Mouse (Mus musculus): ENCODE measurements at regions not wholly inside any gene's neighbourhood (a gene's known extent, or its start where the extent isn't known, plus 50 kb on each side); places are given as distances from the start of the nearest gene placed in this dataset.

GRCm38 (mm10) chr9:92707011-92707410, 165.0 kb downstream of the Plod2 start:
- Histone ChIP-seq H3K4me1 (ENCODE audit: insufficient read depth, low read length) (no peaks in the 10 kb centered on the region), H3K27me3 (ENCODE audit: insufficient read depth, low read length) (no peaks in the 10 kb centered on the region), H3K27ac (ENCODE audit: low read depth, low read length) (no peak overlapping the region), H3K36me3 (ENCODE audit: insufficient read depth, low read length) (no peaks in the 10 kb centered on the region), H3K9ac (replicated peaks; ENCODE audit: low read length, poor library complexity, severe bottlenecking) (no peak overlapping the region), H3K4me3 (ENCODE audit: low read depth, low read length) (no peak overlapping the region), H3K4me2 (ENCODE audit: low read depth, low read length, poor library complexity, severe bottlenecking) (no peak overlapping the region), H3K9me3 (ENCODE audit: low read length) (no peaks in the 10 kb centered on the region)
- TF ChIP-seq CTCF (IDR thresholded peaks at IDR 0.05): no peak
- ATAC-seq (ENCODE audit: low FRiP score) (no peak), DNase-seq (ENCODE audit: low spot score) (no peak)
- WGBS: 89% methylated on average over 6 of the region's 6 CpGs

GRCm38 (mm10) chr9:92717176-92717575, 175.2 kb downstream of the Plod2 start:
- Histone ChIP-seq H3K27ac (ENCODE audit: low read depth, low read length) (no peak overlapping the region), H3K4me2 (ENCODE audit: low read depth, low read length, poor library complexity, severe bottlenecking) (no peak overlapping the region), H3K9me3 (ENCODE audit: low read length) (no peaks in the 10 kb centered on the region), H3K9ac (replicated peaks; ENCODE audit: low read length, poor library complexity, severe bottlenecking) (no peak overlapping the region), H3K36me3 (ENCODE audit: insufficient read depth, low read length) (no peaks in the 10 kb centered on the region), H3K4me1 (ENCODE audit: insufficient read depth, low read length) (no peaks in the 10 kb centered on the region), H3K4me3 (ENCODE audit: low read depth, low read length) (no peak overlapping the region), H3K27me3 (ENCODE audit: insufficient read depth, low read length) (no peaks in the 10 kb centered on the region)
- WGBS: 14% methylated on average over 6 of the region's 6 CpGs
- TF ChIP-seq CTCF (IDR thresholded peaks at IDR 0.05): 0 out of 2 replicates have a peak, but pooled peaks have one; percentile 15
- DNase-seq (ENCODE audit: low spot score) (peak; percentile 53), ATAC-seq (ENCODE audit: low FRiP score) (peak; percentile 60)

GRCm38 (mm10) chr9:92718337-92718736, 176.3 kb downstream of the Plod2 start:
- H3K27ac ChIP-seq (ENCODE audit: low read depth, low read length): no peak overlapping the region
- no peaks in the 10 kb centered on the region for H3K27me3 ChIP-seq (ENCODE audit: insufficient read depth, low read length)
- no peaks in the 10 kb centered on the region for H3K9me3 ChIP-seq (ENCODE audit: low read length)
- no peak for ATAC-seq (ENCODE audit: low FRiP score)
- no peak for DNase-seq (ENCODE audit: low spot score)
- no peak overlapping the region for H3K4me2 ChIP-seq (ENCODE audit: low read depth, low read length, poor library complexity, severe bottlenecking)
- no peaks in the 10 kb centered on the region for H3K4me1 ChIP-seq (ENCODE audit: insufficient read depth, low read length)
- H3K4me3 ChIP-seq (ENCODE audit: low read depth, low read length): no peak overlapping the region
- no peak for TF ChIP-seq CTCF (IDR thresholded peaks at IDR 0.05)
- no peak overlapping the region for H3K9ac ChIP-seq (replicated peaks; ENCODE audit: low read length, poor library complexity, severe bottlenecking)
- H3K36me3 ChIP-seq (ENCODE audit: insufficient read depth, low read length): no peaks in the 10 kb centered on the region

GRCm38 (mm10) chr9:92719251-92719650, 177.2 kb downstream of the Plod2 start:
- ATAC-seq (ENCODE audit: low FRiP score) (no peak), DNase-seq (ENCODE audit: low spot score) (peak; percentile 5)
- Histone ChIP-seq H3K36me3 (ENCODE audit: insufficient read depth, low read length) (no peaks in the 10 kb centered on the region), H3K4me3 (ENCODE audit: low read depth, low read length) (no peak overlapping the region), H3K4me2 (ENCODE audit: low read depth, low read length, poor library complexity, severe bottlenecking) (no peak overlapping the region), H3K27ac (ENCODE audit: low read depth, low read length) (no peak overlapping the region), H3K9me3 (ENCODE audit: low read length) (no peaks in the 10 kb centered on the region), H3K27me3 (ENCODE audit: insufficient read depth, low read length) (no peaks in the 10 kb centered on the region), H3K4me1 (ENCODE audit: insufficient read depth, low read length) (no peaks in the 10 kb centered on the region), H3K9ac (replicated peaks; ENCODE audit: low read length, poor library complexity, severe bottlenecking) (no peak overlapping the region)
- TF ChIP-seq CTCF (IDR thresholded peaks at IDR 0.05): no peak
- WGBS: 71% methylated on average over 6 of the region's 6 CpGs

- H3K9me3 ChIP-seq (ENCODE audit: low read length): no peaks in the 10 kb centered on the region
- H3K4me3 ChIP-seq (ENCODE audit: low read depth, low read length): no peak overlapping the region
- no peak overlapping the region for H3K4me2 ChIP-seq (ENCODE audit: low read depth, low read length, poor library complexity, severe bottlenecking)
- H3K27me3 ChIP-seq (ENCODE audit: insufficient read depth, low read length): no peaks in the 10 kb centered on the region
- TF ChIP-seq CTCF (IDR thresholded peaks at IDR 0.05): no peak
- no peak overlapping the region for H3K9ac ChIP-seq (replicated peaks; ENCODE audit: low read length, poor library complexity, severe bottlenecking)
- WGBS: 81% methylated on average over 1 of the region's 1 CpGs
- no peaks in the 10 kb centered on the region for H3K36me3 ChIP-seq (ENCODE audit: insufficient read depth, low read length)
- no peak overlapping the region for H3K27ac ChIP-seq (ENCODE audit: low read depth, low read length)
- H3K4me1 ChIP-seq (ENCODE audit: insufficient read depth, low read length): no peaks in the 10 kb centered on the region
- ATAC-seq (ENCODE audit: low FRiP score) (no peak), DNase-seq (ENCODE audit: low spot score) (no peak)
Measured at GRCm38 (mm10) chr9:92728864-92729263, 186.8 kb downstream of the Plod2 start.

GRCm38 (mm10) chr9:92731396-92731795, 189.4 kb downstream of the Plod2 start:
- Histone ChIP-seq H3K9me3 (ENCODE audit: low read length) (no peaks in the 10 kb centered on the region), H3K9ac (replicated peaks; ENCODE audit: low read length, poor library complexity, severe bottlenecking) (no peak overlapping the region), H3K4me1 (ENCODE audit: insufficient read depth, low read length) (no peaks in the 10 kb centered on the region), H3K27ac (ENCODE audit: low read depth, low read length) (no peak overlapping the region), H3K4me3 (ENCODE audit: low read depth, low read length) (no peak overlapping the region), H3K36me3 (ENCODE audit: insufficient read depth, low read length) (no peaks in the 10 kb centered on the region), H3K27me3 (ENCODE audit: insufficient read depth, low read length) (no peaks in the 10 kb centered on the region), H3K4me2 (ENCODE audit: low read depth, low read length, poor library complexity, severe bottlenecking) (no peak overlapping the region)
- no peak for TF ChIP-seq CTCF (IDR thresholded peaks at IDR 0.05)
- WGBS: 73% methylated on average over 3 of the region's 3 CpGs
- ATAC-seq (ENCODE audit: low FRiP score) (no peak), DNase-seq (ENCODE audit: low spot score) (no peak)
